ENCODE assay signal across 21 mouse cellular contexts in genomic region chr6:6854902-6855745, GRCm38 (mm10). TPM values are rescaled to one million over a fixed set of nuclear protein-coding genes. Genes with fewer than 3 reads are reported as not detected.
DNase-seq lines count a peak whose midpoint lies in the region; ATAC-seq and TF ChIP-seq lines count a peak whose summit lies in the region.
"Had no signal": no experiment of that assay in that cellular context is flagged by ENCODE, and none has a peak within 500 bp of the region (broad histone marks: within the 10 kb centered on the region; RNA-seq: fewer than 3 reads in every experiment).

No protein-coding gene starts in this region.

- H3K4me2 ChIP-seq in limb, embryonic 11.5 days (ENCODE audit: low read depth, severe bottlenecking), result no peak overlapping the region
- H3K4me2 ChIP-seq in embryonic facial prominence, embryonic 11.5 days (ENCODE audit: low read depth, low read length), result 0 out of 2 replicates have a peak overlapping the region, but pooled peaks have one; percentile 7
- H3K4me2 ChIP-seq in forebrain, postnatal 0 days (ENCODE audit: low read depth), result peak overlapping the region; percentile 53

- H3K9ac ChIP-seq in limb, embryonic 11.5 days (ENCODE audit: low read length), result no peak overlapping the region
- H3K9ac ChIP-seq in embryonic facial prominence, embryonic 11.5 days (replicated peaks; ENCODE audit: low read length), result no peak overlapping the region
- H3K9ac ChIP-seq in forebrain, postnatal 0 days, result peak overlapping the region; percentile 65
- H3K9ac ChIP-seq: limb, embryonic 15.5 days had no signal

- H3K4me1 ChIP-seq in limb, embryonic 11.5 days (ENCODE audit: control insufficient read depth, insufficient read depth, low read length), result peaks cover 2% of the 10 kb centered on the region; the same call in 1 of the 2 replicates
- peaks cover 32% of the 10 kb centered on the region for H3K4me1 ChIP-seq in limb, embryonic 10.5 days
- peaks cover 3% of the 10 kb centered on the region; the same call in 1 of the 2 replicates for H3K4me1 ChIP-seq in embryonic facial prominence, embryonic 11.5 days (ENCODE audit: control insufficient read depth, insufficient read depth, low read length)
- peaks cover 9% of the 10 kb centered on the region; the same call in 1 of the 2 replicates for H3K4me1 ChIP-seq in forebrain, postnatal 0 days (ENCODE audit: insufficient read depth)
- peaks cover 23% of the 10 kb centered on the region for H3K4me1 ChIP-seq in olfactory bulb, adult 2 months (ENCODE audit: control insufficient read depth, insufficient read depth, low read length)

- ATAC-seq in limb, embryonic 11.5 days (ENCODE audit: insufficient number of reproducible peaks, low FRiP score, low TSS enrichment, low read depth), result no peak
- ATAC-seq in embryonic facial prominence, embryonic 11.5 days (replicated peaks; ENCODE audit: insufficient number of reproducible peaks, low FRiP score, low TSS enrichment, low read depth), result no peak
- ATAC-seq in forebrain, postnatal 0 days, result peak; percentile 40; the same call in 1 of the 2 replicates
- ATAC-seq: activated CD4-positive, CD25-positive, alpha-beta regulatory T cell, adult 4 months; CD4-positive, CD25-positive, alpha-beta regulatory T cell, adult 4 months had no signal

- H3K4me3 ChIP-seq in limb, embryonic 11.5 days (ENCODE audit: low read depth, low read length), result no peak overlapping the region
- no peak overlapping the region for H3K4me3 ChIP-seq in limb, embryonic 10.5 days
- H3K4me3 ChIP-seq in embryonic facial prominence, embryonic 11.5 days (ENCODE audit: low read depth, low read length), result no peak overlapping the region
- peak overlapping the region; percentile 50 for H3K4me3 ChIP-seq in forebrain, postnatal 0 days (ENCODE audit: low read depth, low read length)
- H3K4me3 ChIP-seq in olfactory bulb, adult 2 months (ENCODE audit: insufficient read depth, low read depth, low read length), result peak overlapping the region; percentile 54
- no peak overlapping the region for H3K4me3 ChIP-seq in left cerebral cortex, adult 2 months
- H3K4me3 ChIP-seq: limb, embryonic 15.5 days had no signal

- intact Hi-C loops in left cerebral cortex, adult 2 months (cut with DNase I), result no loop called here

- no peaks in the 10 kb centered on the region for H3K9me3 ChIP-seq in limb, embryonic 11.5 days (ENCODE audit: control insufficient read depth, low read length)
- no peaks in the 10 kb centered on the region for H3K9me3 ChIP-seq in limb, embryonic 10.5 days (replicated peaks)
- H3K9me3 ChIP-seq in embryonic facial prominence, embryonic 11.5 days (replicated peaks; ENCODE audit: control insufficient read depth, low read length), result no peaks in the 10 kb centered on the region
- H3K9me3 ChIP-seq in forebrain, postnatal 0 days (ENCODE audit: low read length), result no peaks in the 10 kb centered on the region
- H3K9me3 ChIP-seq: limb, embryonic 15.5 days had no signal

- H3K27ac ChIP-seq in limb, embryonic 11.5 days (replicated peaks; ENCODE audit: low read depth, low read length), result no peak overlapping the region
- no peak overlapping the region for H3K27ac ChIP-seq in limb, embryonic 10.5 days
- H3K27ac ChIP-seq in embryonic facial prominence, embryonic 11.5 days (replicated peaks; ENCODE audit: low read depth, low read length), result 0 out of 2 replicates have a peak overlapping the region, but pooled peaks have one; percentile 25
- peak overlapping the region; percentile 85 for H3K27ac ChIP-seq in forebrain, postnatal 0 days (ENCODE audit: low read depth, low read length)
- H3K27ac ChIP-seq in olfactory bulb, adult 2 months (ENCODE audit: insufficient read depth, low read depth, low read length), result peak overlapping the region; percentile 83
- H3K27ac ChIP-seq in left cerebral cortex, adult 2 months, result no peak overlapping the region
- H3K27ac ChIP-seq: limb, embryonic 15.5 days had no signal

- DNase-seq in limb, embryonic 11.5 days (ENCODE audit: low spot score), result peak; percentile 57
- DNase-seq in limb, embryonic 10.5 days (ENCODE audit: low spot score), result no peak
- DNase-seq in embryonic facial prominence, embryonic 11.5 days (ENCODE audit: low spot score), result peak; percentile 13
- peak; percentile 63 for DNase-seq in forebrain, postnatal 0 days
- DNase-seq in gastrocnemius, postnatal 25 days, result no peak
- no peak for DNase-seq in left cerebral cortex, adult 2 months (ENCODE audit: extremely low spot score in 1 of 2, low spot score in 2 of 2)
- DNase-seq in cerebellum, adult 9-11 months, result no peak
- DNase-seq: cerebellum, adult 18-20 months; heart, postnatal 14 days; kidney, adult 18-20 months; kidney, postnatal 36 days; layer of hippocampus, postnatal 36 days; lung, adult 2 months; spleen, adult 18-20 months; thymus, postnatal 36 days had no signal

- no peak for TF ChIP-seq POLR2A in olfactory bulb, adult 2 months (IDR thresholded peaks at IDR 0.05; ENCODE audit: insufficient read depth, low read depth, low read length)

- H3K36me3 ChIP-seq in limb, embryonic 11.5 days (ENCODE audit: control insufficient read depth, insufficient read depth, low read length), result no peaks in the 10 kb centered on the region
- no peaks in the 10 kb centered on the region for H3K36me3 ChIP-seq in limb, embryonic 10.5 days
- no peaks in the 10 kb centered on the region for H3K36me3 ChIP-seq in embryonic facial prominence, embryonic 11.5 days (replicated peaks; ENCODE audit: control insufficient read depth, insufficient read depth, low read depth, low read length)
- H3K36me3 ChIP-seq in forebrain, postnatal 0 days (ENCODE audit: insufficient read depth), result no peaks in the 10 kb centered on the region
- H3K36me3 ChIP-seq: limb, embryonic 15.5 days had no signal

- H3K27me3 ChIP-seq in limb, embryonic 11.5 days (ENCODE audit: control insufficient read depth, insufficient read depth, low read length), result peaks cover 91% of the 10 kb centered on the region
- peaks cover 100% of the 10 kb centered on the region for H3K27me3 ChIP-seq in limb, embryonic 10.5 days (ENCODE audit: low read depth, poor library complexity, severe bottlenecking)
- peaks cover 39% of the 10 kb centered on the region for H3K27me3 ChIP-seq in embryonic facial prominence, embryonic 11.5 days (ENCODE audit: control insufficient read depth, insufficient read depth, low read length)
- H3K27me3 ChIP-seq in forebrain, postnatal 0 days (ENCODE audit: insufficient read depth, low read length), result peaks cover 39% of the 10 kb centered on the region

- TF ChIP-seq CTCF in forebrain, postnatal 0 days (IDR thresholded peaks at IDR 0.05; ENCODE audit: low read depth), result no peak
- no peak for TF ChIP-seq CTCF in olfactory bulb, adult 2 months (IDR thresholded peaks at IDR 0.05; ENCODE audit: insufficient read depth, low read depth, low read length)
- no peak for TF ChIP-seq CTCF in left cerebral cortex, adult 2 months (IDR thresholded peaks at IDR 0.05)

- WGBS in limb, embryonic 11.5 days, result under 1% methylated on average over 25 of the region's 25 CpGs
- 1% methylated on average over 25 of the region's 25 CpGs for WGBS in limb, embryonic 10.5 days
- WGBS in embryonic facial prominence, embryonic 11.5 days, result under 1% methylated on average over 25 of the region's 25 CpGs
- 1% methylated on average over 25 of the region's 25 CpGs for WGBS in forebrain, postnatal 0 days
- 3% methylated on average over 25 of the region's 25 CpGs for WGBS in olfactory bulb, adult 2 months

RNA-seq across cellular contexts. Expression of gene Dlx6, which starts 8.0 kb away (rescaled TPM):
- 0.36 and 0.89 TPM in 2 replicates for polyA plus RNA-seq in limb, embryonic 11.5 days (2014; fragmentation: Nextera tagmentation; extraction: Ambion mirVana)
- polyA plus RNA-seq in limb, embryonic 10.5 days (2016; fragmentation: Nextera tagmentation; extraction: Ambion mirVana), result 0.41 and 0.60 TPM in 2 replicates
- 3.2 and 5.1 TPM in 2 replicates for polyA plus RNA-seq in embryonic facial prominence, embryonic 11.5 days (2014; fragmentation: Nextera tagmentation; extraction: Ambion mirVana)
- total RNA-seq in forebrain, postnatal 0 days (2014; rRNA removed), result 19.7 and 28.9 TPM in 2 replicates
- 3.7 and 4.9 TPM in 2 replicates for polyA plus RNA-seq in forebrain, postnatal 0 days (2015; fragmentation: Nextera tagmentation; extraction: Ambion mirVana)
- polyA plus RNA-seq in olfactory bulb, adult 2 months (2012; ENCODE audit: insufficient read depth, insufficient read length, low replicate concordance, missing spikeins), result not detected in 2 replicates
- not detected for total RNA-seq in gastrocnemius, postnatal 25 days (2021)
- 10 to 100 TPM in 1 of 2 experiments, 1 to 10 TPM in 1; 9.1 to 11.1 TPM for total RNA-seq in left cerebral cortex, adult 2 months (2021)
- total RNA-seq: heart, postnatal 14 days; megakaryocyte, adult 5-6 weeks had no signal
- polyA plus RNA-seq: activated CD4-positive, CD25-positive, alpha-beta regulatory T cell, adult 4 months; CD4-positive, CD25-positive, alpha-beta regulatory T cell, adult 4 months; gonadal fat pad, adult 2 months; lung, adult 2 months had no signal

RNA-seq across cellular contexts. Expression of gene Dlx5, which starts 26.8 kb away (rescaled TPM):
- 15.5 and 16.3 TPM in 2 replicates for polyA plus RNA-seq in limb, embryonic 11.5 days (2014; fragmentation: Nextera tagmentation; extraction: Ambion mirVana)
- 9.3 and 10.8 TPM in 2 replicates for polyA plus RNA-seq in limb, embryonic 10.5 days (2016; fragmentation: Nextera tagmentation; extraction: Ambion mirVana)
- 54.5 and 63.8 TPM in 2 replicates for polyA plus RNA-seq in embryonic facial prominence, embryonic 11.5 days (2014; fragmentation: Nextera tagmentation; extraction: Ambion mirVana)
- total RNA-seq in forebrain, postnatal 0 days (2014; rRNA removed), result 6.5 and 12.9 TPM in 2 replicates
- 47.2 and 51.3 TPM in 2 replicates for polyA plus RNA-seq in forebrain, postnatal 0 days (2015; fragmentation: Nextera tagmentation; extraction: Ambion mirVana)
- polyA plus RNA-seq in olfactory bulb, adult 2 months (2012; ENCODE audit: insufficient read depth, insufficient read length, low replicate concordance, missing spikeins), result not detected in 2 replicates
- not detected for total RNA-seq in gastrocnemius, postnatal 25 days (2021)
- 1 to 10 TPM; 5.6 to 8.9 TPM for total RNA-seq in left cerebral cortex, adult 2 months (2021)
- total RNA-seq: megakaryocyte, adult 5-6 weeks had no signal
- polyA plus RNA-seq: activated CD4-positive, CD25-positive, alpha-beta regulatory T cell, adult 4 months; CD4-positive, CD25-positive, alpha-beta regulatory T cell, adult 4 months; lung, adult 2 months had no signal

Comparison
In these comparisons a context has a peak if more than half of its experiments do, and no peak if none do; other contexts are left out.
1. DNase-seq: peak in limb, embryonic 11.5 days (single experiment), embryonic facial prominence, embryonic 11.5 days (single experiment) and forebrain, postnatal 0 days (single experiment); none in limb, embryonic 10.5 days (single experiment), gastrocnemius, postnatal 25 days (single experiment), left cerebral cortex, adult 2 months (0 of 2) and cerebellum, adult 9-11 months (single experiment).
2. H3K27ac ChIP-seq: peak in embryonic facial prominence, embryonic 11.5 days (single experiment), forebrain, postnatal 0 days (single experiment) and olfactory bulb, adult 2 months (single experiment); none in limb, embryonic 11.5 days (single experiment), limb, embryonic 10.5 days (single experiment) and left cerebral cortex, adult 2 months (single experiment).
3. H3K4me3 ChIP-seq: peak in forebrain, postnatal 0 days (single experiment) and olfactory bulb, adult 2 months (single experiment); none in limb, embryonic 11.5 days (single experiment), limb, embryonic 10.5 days (single experiment), embryonic facial prominence, embryonic 11.5 days (single experiment) and left cerebral cortex, adult 2 months (single experiment).
4. RNA of gene Dlx5, which starts 26.8 kb away (polyA plus RNA-seq): 54.5 to 63.8 TPM in embryonic facial prominence, embryonic 11.5 days, 47.2 to 51.3 TPM in forebrain, postnatal 0 days, 15.5 to 16.3 TPM in limb, embryonic 11.5 days and 9.3 to 10.8 TPM in limb, embryonic 10.5 days; not detected in olfactory bulb, adult 2 months; every median in the first group is over 10 times any median in the second.